Mouse (Mus musculus) neural tube, embryonic 13.5 days (tissue): Measurements from ENCODE around the gene Pet100. TPM values are rescaled to one million over a fixed set of nuclear protein-coding genes. Genes with fewer than 3 reads are reported as not detected.

Experiments
- ATAC-seq: fragments of 200-750 bp; cut with Nextera tagmentation; 2 replicates; pipeline ENCODE4 v1.8.0; 2017; ENCODE audit warnings: low read depth, mild to moderate bottlenecking, moderate TSS enrichment, moderate library complexity
- H3K27ac ChIP-seq: fragments of 300-500 bp; sonication (generic); replicated peaks from 2 replicates; pipeline ENCODE4 v1.5.1; 2015; ENCODE audit warnings: moderate library complexity, mild to moderate bottlenecking, inconsistent platforms
- H3K27me3 ChIP-seq: fragments of 300-500 bp; sonication (generic); 2 replicates; pipeline ENCODE4 v1.6.1; 2015; ENCODE audit warnings: mild to moderate bottlenecking, inconsistent platforms
- H3K36me3 ChIP-seq: fragments of 300-500 bp; sonication (generic); 2 replicates; pipeline ENCODE4 v1.6.1; 2015; ENCODE audit warnings: mild to moderate bottlenecking, inconsistent platforms
- H3K4me1 ChIP-seq: fragments of 300-500 bp; sonication (generic); replicated peaks from 2 replicates; pipeline ENCODE4 v1.6.1; 2015; ENCODE audit warnings: inconsistent platforms
- H3K4me2 ChIP-seq: fragments of 300-500 bp; sonication (generic); 2 replicates; pipeline ENCODE4 v1.6.1; 2015; ENCODE audit warnings: inconsistent platforms, mild to moderate bottlenecking, moderate library complexity
- H3K4me3 ChIP-seq: fragments of 300-500 bp; sonication (generic); 2 replicates; pipeline ENCODE4 v1.5.1; 2015; ENCODE audit warnings: mild to moderate bottlenecking, inconsistent platforms
- H3K9ac ChIP-seq: fragments of 300-500 bp; sonication (generic); 2 replicates; pipeline ENCODE4 v1.6.1; 2015; ENCODE audit warnings: moderate library complexity, mild to moderate bottlenecking, inconsistent platforms
- H3K9me3 ChIP-seq: fragments of 300-500 bp; sonication (generic); 2 replicates; pipeline ENCODE4 v1.6.1; 2016; ENCODE audit warnings: inconsistent platforms
- WGBS: fragments of 180-500 bp; shearing (Covaris S2); methylation state at CpG from one replicate; pipeline ENCODE4 v1.1.7; 2015; 5-methylcytosine and 5-hydroxymethylcytosine counted together
- polyA plus RNA-seq: library from polyadenylated mRNA; unstranded; fragments of >200 nt; fragmentation: Nextera tagmentation; extraction: Ambion mirVana; gene quantifications from 2 replicates; pipeline ENCODE4 v1.2.1, GENCODE M21; 2015

Gene Pet100
- polyA plus RNA-seq, 1 experiment from 2014 or later, result 122 TPM

DNA sequence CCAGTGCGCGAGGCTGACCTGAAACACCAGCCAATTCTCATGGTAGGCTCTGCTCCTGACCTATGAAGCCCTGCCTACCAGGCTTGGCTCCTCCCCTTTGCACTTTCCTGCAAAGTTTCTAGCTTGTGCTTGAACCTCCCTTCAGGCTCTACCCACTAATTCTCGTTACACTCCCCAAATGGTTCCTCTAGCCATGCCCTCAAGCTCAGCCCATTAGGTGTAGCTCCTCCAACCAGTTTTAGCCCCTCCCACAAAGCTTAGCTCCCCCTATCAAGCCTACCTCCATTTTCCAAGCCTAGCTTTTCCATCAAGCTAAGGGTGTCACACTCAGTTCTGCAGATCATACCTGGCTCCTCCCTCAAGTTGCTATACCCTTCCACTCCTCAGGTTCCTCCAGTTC lies 23.3 kb upstream of the Pet100 start:
- Histone ChIP-seq H3K27ac (no peak overlapping the region), H3K4me2 (no peak overlapping the region), H3K9me3 (no peaks in the 10 kb centered on the region), H3K27me3 (no peaks in the 10 kb centered on the region), H3K9ac (no peak overlapping the region), H3K4me1 (peaks cover 6% of the 10 kb centered on the region), H3K4me3 (no peak overlapping the region), H3K36me3 (peaks cover 55% of the 10 kb centered on the region)
- no peak for ATAC-seq
- 80% methylated on average over 3 of the region's 3 CpGs for WGBS

DNA sequence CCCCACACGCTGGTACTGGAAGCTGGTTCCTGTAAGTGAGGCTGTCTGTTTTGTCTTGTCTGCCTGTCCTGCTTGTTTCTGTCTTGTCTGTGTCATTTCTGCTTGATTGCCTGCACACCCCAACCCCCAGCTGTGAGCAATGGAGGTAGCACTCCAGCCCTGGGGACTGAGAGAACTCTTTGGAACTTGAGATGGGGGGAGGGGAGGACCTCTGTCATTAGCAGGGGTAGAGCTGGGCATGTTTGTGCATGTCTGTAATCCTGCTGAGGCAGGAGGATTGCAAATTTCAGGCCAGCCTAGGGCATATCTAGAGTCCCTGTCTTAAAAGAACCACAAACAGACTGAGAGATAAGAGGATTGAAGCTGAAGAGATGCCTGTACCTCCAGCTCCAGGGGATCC lies 22.1 kb upstream of the Pet100 start:
- H3K9ac ChIP-seq, result no peak overlapping the region
- WGBS, result 62% methylated on average over 1 of the region's 1 CpGs
- H3K36me3 ChIP-seq, result peaks cover 67% of the 10 kb centered on the region
- no peak overlapping the region for H3K27ac ChIP-seq
- no peaks in the 10 kb centered on the region for H3K9me3 ChIP-seq
- no peak overlapping the region for H3K4me3 ChIP-seq
- ATAC-seq, result no peak
- H3K27me3 ChIP-seq, result no peaks in the 10 kb centered on the region
- H3K4me2 ChIP-seq, result no peak overlapping the region
- no peaks in the 10 kb centered on the region for H3K4me1 ChIP-seq

DNA sequence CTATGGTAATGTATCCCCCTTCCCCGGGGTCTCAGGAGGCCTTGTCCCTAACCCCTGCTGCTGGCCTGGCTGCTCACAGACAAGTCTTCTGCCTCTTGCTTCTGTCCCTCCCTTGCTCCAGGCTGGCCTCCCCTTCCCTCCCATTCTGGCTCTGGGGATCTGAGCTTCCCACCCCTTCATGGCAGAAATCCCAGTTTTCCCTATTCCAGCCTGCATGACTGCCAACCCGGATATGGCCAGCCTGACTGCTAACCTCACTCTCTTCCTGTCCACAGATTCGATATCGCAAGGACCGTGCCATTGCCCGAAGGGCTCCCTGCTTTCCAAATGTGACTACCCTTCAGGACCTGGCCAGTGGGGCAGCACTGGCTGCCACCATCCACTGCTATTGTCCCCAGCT lies 20.9 kb upstream of the Pet100 start:
- no peak overlapping the region for H3K27ac ChIP-seq
- 88% methylated on average over 6 of the region's 6 CpGs for WGBS
- H3K4me1 ChIP-seq, result no peaks in the 10 kb centered on the region
- no peak overlapping the region for H3K9ac ChIP-seq
- no peak for ATAC-seq
- no peaks in the 10 kb centered on the region for H3K9me3 ChIP-seq
- peaks cover 79% of the 10 kb centered on the region for H3K36me3 ChIP-seq
- H3K4me2 ChIP-seq, result no peak overlapping the region
- H3K4me3 ChIP-seq, result no peak overlapping the region
- no peaks in the 10 kb centered on the region for H3K27me3 ChIP-seq

- no peaks in the 10 kb centered on the region for H3K4me1 ChIP-seq
- no peaks in the 10 kb centered on the region for H3K9me3 ChIP-seq
- no peak overlapping the region for H3K4me3 ChIP-seq
- H3K27me3 ChIP-seq, result no peaks in the 10 kb centered on the region
- H3K4me2 ChIP-seq, result no peak overlapping the region
- 86% methylated on average over 13 of the region's 13 CpGs for WGBS
- H3K27ac ChIP-seq, result no peak overlapping the region
- no peak for ATAC-seq
- H3K9ac ChIP-seq, result no peak overlapping the region
- H3K36me3 ChIP-seq, result peaks cover 98% of the 10 kb centered on the region
Observed at GRCm38 (mm10) chr8:3603439-3603838, 17.9 kb upstream of the Pet100 start.

- no peaks in the 10 kb centered on the region for H3K4me1 ChIP-seq
- peaks cover 100% of the 10 kb centered on the region for H3K36me3 ChIP-seq
- H3K9me3 ChIP-seq, result no peaks in the 10 kb centered on the region
- H3K4me3 ChIP-seq, result no peak overlapping the region
- no peak overlapping the region for H3K4me2 ChIP-seq
- no peak overlapping the region for H3K9ac ChIP-seq
- no peak for ATAC-seq
- no peaks in the 10 kb centered on the region for H3K27me3 ChIP-seq
- WGBS, result 82% methylated on average over 16 of the region's 16 CpGs
- H3K27ac ChIP-seq, result no peak overlapping the region
Observed at GRCm38 (mm10) chr8:3606593-3606992, 14.8 kb upstream of the Pet100 start.

DNA sequence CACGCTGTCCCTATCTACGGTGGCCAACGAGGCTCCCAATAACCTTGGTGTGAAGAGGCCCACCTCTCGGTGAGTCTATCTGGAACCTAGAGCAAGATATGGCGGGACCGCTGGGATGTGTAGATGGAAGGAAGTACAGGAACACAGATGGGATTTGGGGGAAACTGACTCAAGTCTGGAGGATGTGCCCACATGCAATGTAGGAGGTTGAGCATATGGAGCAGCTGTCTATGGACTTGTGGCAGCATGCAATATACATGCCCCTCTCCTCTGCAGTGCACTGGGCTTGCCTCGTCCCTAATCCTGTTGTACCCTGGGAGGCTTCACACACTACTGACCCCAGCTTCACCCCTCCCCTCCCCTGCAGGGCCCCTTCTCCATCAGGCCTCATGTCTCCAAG lies 13.5 kb upstream of the Pet100 start:
- H3K4me2 ChIP-seq, result no peak overlapping the region
- no peak for ATAC-seq
- peaks cover 100% of the 10 kb centered on the region for H3K36me3 ChIP-seq
- no peak overlapping the region for H3K27ac ChIP-seq
- 90% methylated on average over 7 of the region's 7 CpGs for WGBS
- H3K4me3 ChIP-seq, result no peak overlapping the region
- no peaks in the 10 kb centered on the region for H3K4me1 ChIP-seq
- H3K9ac ChIP-seq, result no peak overlapping the region
- H3K27me3 ChIP-seq, result no peaks in the 10 kb centered on the region
- H3K9me3 ChIP-seq, result no peaks in the 10 kb centered on the region

DNA sequence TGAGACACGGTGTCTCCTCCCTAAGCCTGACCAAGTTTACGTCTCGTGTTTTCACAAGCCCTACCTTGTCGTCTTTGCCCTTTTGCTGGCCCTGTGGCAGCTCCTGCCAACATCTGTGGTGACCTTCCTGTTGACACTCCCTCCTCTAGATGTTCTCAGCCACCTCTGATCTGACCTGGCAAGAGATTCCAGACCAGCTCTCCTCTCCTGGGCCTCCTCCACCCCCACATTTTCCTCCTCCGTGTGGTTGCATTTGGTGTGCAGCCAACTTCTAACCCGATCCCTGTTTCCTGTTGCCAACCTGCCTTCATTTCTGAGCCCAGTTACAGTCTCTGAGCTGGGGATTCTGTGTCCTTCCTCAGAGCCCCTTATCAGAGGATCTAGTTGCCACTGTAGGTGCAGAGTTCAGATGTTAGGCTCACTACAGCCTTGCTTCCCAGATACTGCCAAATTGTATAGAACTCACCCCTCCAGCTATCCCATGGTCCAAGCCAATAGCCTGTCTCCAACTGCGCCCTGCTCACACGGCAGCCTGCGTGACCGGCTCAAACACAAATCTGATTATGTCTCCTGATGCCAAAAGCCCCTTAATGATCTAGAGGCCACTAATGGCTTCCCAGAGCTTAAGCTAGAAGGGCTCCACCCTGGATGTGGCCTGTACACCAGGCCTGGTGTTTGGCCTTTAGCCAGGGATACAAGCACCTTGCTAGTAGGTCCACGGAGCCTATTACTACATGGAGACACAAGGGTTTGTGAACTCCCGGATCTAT lies 12.1 kb upstream of the Pet100 start:
- Histone ChIP-seq H3K27ac (no peak overlapping the region), H3K36me3 (peaks cover 100% of the 10 kb centered on the region), H3K9ac (no peak overlapping the region), H3K9me3 (no peaks in the 10 kb centered on the region), H3K27me3 (no peaks in the 10 kb centered on the region), H3K4me1 (no peaks in the 10 kb centered on the region), H3K4me3 (no peak overlapping the region), H3K4me2 (no peak overlapping the region)
- WGBS, result 92% methylated on average over 12 of the region's 12 CpGs
- no peak for ATAC-seq

GRCm38 (mm10) chr8:3609816-3610150 lies 11.6 kb upstream of the Pet100 start:
- 87% methylated on average over 6 of the region's 6 CpGs for WGBS
- no peak overlapping the region for H3K9ac ChIP-seq
- H3K4me1 ChIP-seq, result no peaks in the 10 kb centered on the region

DNA sequence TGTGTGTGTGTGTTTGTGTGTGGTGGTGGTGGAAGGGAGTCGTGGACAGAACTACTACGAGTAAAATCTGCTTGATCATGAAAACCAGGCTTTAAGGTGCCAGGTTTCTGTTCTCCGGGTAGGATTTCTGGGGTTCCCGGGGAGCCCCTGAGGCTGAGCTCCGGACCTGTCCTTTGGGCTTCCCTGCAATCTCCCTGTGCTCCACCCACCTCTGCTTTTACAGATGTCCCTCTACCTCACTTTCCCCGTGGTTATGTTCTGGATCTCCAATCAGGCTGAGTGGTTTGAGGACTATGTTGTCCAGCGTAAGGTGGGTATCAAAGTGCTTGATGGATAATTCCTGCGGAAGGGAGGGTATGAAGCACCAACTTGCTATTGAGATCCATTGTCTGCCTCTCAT lies 771 bp downstream of the Pet100 start:
- ATAC-seq, result no peak

More at GRCm38 (mm10) chr8:3609816-3610150, 11.6 kb upstream of the Pet100 start:
- peaks cover 100% of the 10 kb centered on the region for H3K36me3 ChIP-seq
- no peaks in the 10 kb centered on the region for H3K27me3 ChIP-seq
- H3K9me3 ChIP-seq, result no peaks in the 10 kb centered on the region
- no peak overlapping the region for H3K4me2 ChIP-seq
- H3K27ac ChIP-seq, result no peak overlapping the region
- no peak overlapping the region for H3K4me3 ChIP-seq
- no peak for ATAC-seq

GRCm38 (mm10) chr8:3625445-3625844 lies 4.1 kb downstream of the Pet100 start, which contains the start of gene Pcp2:
Pcp2 (minus strand) TSS chr8:3625545.
- no peaks in the 10 kb centered on the region for H3K9me3 ChIP-seq
- ATAC-seq, result no peak
- H3K27ac ChIP-seq, result no peak within 1 kb of the TSS
- H3K27me3 ChIP-seq, result peaks cover 22% of the 10 kb centered on the region; the same call in 1 of the 2 replicates
- H3K36me3 ChIP-seq, result 0 out of 2 replicates have a peak, but pooled peaks cover 3% of the 10 kb centered on the region
- 65% methylated on average over 1 of the region's 1 CpGs for WGBS
- H3K4me3 ChIP-seq, result no peak within 1 kb of the TSS
- H3K4me2 ChIP-seq, result no peak within 1 kb of the TSS
- H3K4me1 ChIP-seq, result peaks cover 13% of the 10 kb centered on the region
- H3K9ac ChIP-seq, result no peak within 1 kb of the TSS

More for the DNA sequence above, 771 bp downstream of the Pet100 start:
- Histone ChIP-seq H3K4me3 (peak overlapping the region; percentile 85), H3K9me3 (no peaks in the 10 kb centered on the region), H3K9ac (peak overlapping the region; percentile 82), H3K27ac (no peak overlapping the region), H3K4me2 (peak overlapping the region; percentile 75), H3K36me3 (peaks cover 16% of the 10 kb centered on the region), H3K4me1 (peaks cover 26% of the 10 kb centered on the region), H3K27me3 (no peaks in the 10 kb centered on the region)
- WGBS, result 69% methylated on average over 8 of the region's 8 CpGs

- Histone ChIP-seq H3K4me2 (no peak overlapping the region), H3K27me3 (peaks cover 31% of the 10 kb centered on the region), H3K9ac (no peak overlapping the region), H3K36me3 (0 out of 2 replicates have a peak, but pooled peaks cover 3% of the 10 kb centered on the region), H3K4me1 (peaks cover 18% of the 10 kb centered on the region), H3K27ac (no peak overlapping the region), H3K9me3 (no peaks in the 10 kb centered on the region), H3K4me3 (no peak overlapping the region)
- 68% methylated on average over 5 of the region's 5 CpGs for WGBS
- ATAC-seq, result no peak
Observed at GRCm38 (mm10) chr8:3626971-3627370, 5.6 kb downstream of the Pet100 start.

GRCm38 (mm10) chr8:3628014-3628413 lies 6.7 kb downstream of the Pet100 start:
- no peak for ATAC-seq
- peaks cover 31% of the 10 kb centered on the region for H3K27me3 ChIP-seq
- WGBS, result 32% methylated on average over 5 of the region's 5 CpGs

More at GRCm38 (mm10) chr8:3628014-3628413, 6.7 kb downstream of the Pet100 start:
- Histone ChIP-seq H3K9me3 (no peaks in the 10 kb centered on the region), H3K4me3 (no peak overlapping the region), H3K9ac (no peak overlapping the region), H3K4me1 (peaks cover 11% of the 10 kb centered on the region), H3K4me2 (no peak overlapping the region), H3K27ac (no peak overlapping the region), H3K36me3 (0 out of 2 replicates have a peak, but pooled peaks cover 3% of the 10 kb centered on the region)
